Mouse (Mus musculus) ES-Bruce4 (cell line): ENCODE data around the gene Fn3k.

Experiments used
- EP300 ChIP-seq: IDR thresholded peaks from 2 replicates; pipeline ENCODE4 v1.6.1; 2011; ENCODE audit warnings: low read depth, low read length; ENCODE audit not compliant: insufficient read depth
- POLR2A ChIP-seq: IDR thresholded peaks from one replicate; pipeline ENCODE4 v1.8.1; 2011; ENCODE audit warnings: low read length; ENCODE audit not compliant: insufficient read depth

GRCm38 (mm10) chr11:121417971-121418370, 16.7 kb upstream of the Fn3k start:
- no peak for TF ChIP-seq EP300
- TF ChIP-seq POLR2A: no peak
